Mouse (Mus musculus) thymus, postnatal 25 days (tissue): Measurements from ENCODE around the gene St5.

Experiments
- DNase-seq: peaks from one replicate; pipeline ENCODE4 v3.0.0; 2022

Gene St5

GRCm38 (mm10) chr7:109695339-109695726 lies 8.1 kb downstream of the St5 start:
- DNase-seq = no peak

GRCm38 (mm10) chr7:109694576-109695338 lies 8.6 kb downstream of the St5 start:
- DNase-seq = no peak

GRCm38 (mm10) chr7:109690961-109691360 lies 12.4 kb downstream of the St5 start:
- no peak for DNase-seq

GRCm38 (mm10) chr7:109690101-109690500 lies 13.3 kb downstream of the St5 start:
- no peak for DNase-seq

GRCm38 (mm10) chr7:109686585-109687128 lies 16.7 kb downstream of the St5 start:
- DNase-seq = no peak

GRCm38 (mm10) chr7:109680879-109681278 lies 22.5 kb downstream of the St5 start:
- DNase-seq = no peak

- no peak for DNase-seq
Measured at GRCm38 (mm10) chr7:109680284-109680683, 23.1 kb downstream of the St5 start.

GRCm38 (mm10) chr7:109674944-109675628 lies 28.3 kb downstream of the St5 start:
- DNase-seq = no peak

- DNase-seq = peak; percentile 11
Measured at GRCm38 (mm10) chr7:109671581-109672471, 31.6 kb downstream of the St5 start.

GRCm38 (mm10) chr7:109669426-109670170 lies 33.8 kb downstream of the St5 start:
- DNase-seq = no peak

- no peak for DNase-seq
Measured at GRCm38 (mm10) chr7:109666664-109667063, 36.7 kb downstream of the St5 start.

GRCm38 (mm10) chr7:109662626-109663025 lies 40.8 kb downstream of the St5 start:
- DNase-seq = no peak

GRCm38 (mm10) chr7:109659278-109659677 lies 44.1 kb downstream of the St5 start:
- DNase-seq = no peak

- no peak for DNase-seq
Measured at GRCm38 (mm10) chr7:109657884-109658283, 45.5 kb downstream of the St5 start.

GRCm38 (mm10) chr7:109654871-109655270 lies 48.5 kb downstream of the St5 start:
- no peak for DNase-seq

- DNase-seq = no peak
Measured at GRCm38 (mm10) chr7:109648812-109649594, 54.4 kb downstream of the St5 start.

- DNase-seq = no peak
Measured at GRCm38 (mm10) chr7:109646574-109646973, 56.8 kb downstream of the St5 start.

- DNase-seq = no peak
Measured at GRCm38 (mm10) chr7:109643305-109643994, 60.0 kb downstream of the St5 start.

- DNase-seq = no peak
Measured at GRCm38 (mm10) chr7:109641963-109642362, 61.4 kb downstream of the St5 start.

GRCm38 (mm10) chr7:109641102-109641501 lies 62.3 kb downstream of the St5 start:
- no peak for DNase-seq

- no peak for DNase-seq
Measured at GRCm38 (mm10) chr7:109637391-109637790, 66.0 kb downstream of the St5 start.
